Mouse (Mus musculus): ENCODE measurements around the gene 1700020N01Rik.
A peak's percentile ranks its signal among the peaks of the same experiment; 100 is the strongest.

1700020N01Rik gene

GRCm38 (mm10) chr10:21592896-21593380 lies at the start of gene 1700020N01Rik:
Gene 1700020N01Rik, plus strand, starts transcription at chr10:21593145.
- DNase-seq (ENCODE audit: low spot score in 2 of 2): no peak

GRCm38 (mm10) chr10:21543576-21544278 lies 49.2 kb upstream of the 1700020N01Rik start:
- no peak for DNase-seq (ENCODE audit: low spot score in 2 of 2)

GRCm38 (mm10) chr10:21544721-21545120 lies 48.2 kb upstream of the 1700020N01Rik start:
- no peak for DNase-seq (ENCODE audit: low spot score in 2 of 2)

GRCm38 (mm10) chr10:21545446-21545845 lies 47.5 kb upstream of the 1700020N01Rik start:
- no peak for DNase-seq (ENCODE audit: low spot score in 2 of 2)

- DNase-seq (ENCODE audit: low spot score in 2 of 2): no peak
These were observed 44.0 kb upstream of the 1700020N01Rik start for GRCm38 (mm10) chr10:21548871-21549505.

- no peak for DNase-seq (ENCODE audit: low spot score in 2 of 2)
These were observed 39.8 kb upstream of the 1700020N01Rik start for GRCm38 (mm10) chr10:21552967-21553682.

- DNase-seq (ENCODE audit: low spot score in 2 of 2): no peak
These were observed 39.3 kb upstream of the 1700020N01Rik start for GRCm38 (mm10) chr10:21553683-21554035.

- no peak for DNase-seq (ENCODE audit: low spot score in 2 of 2)
These were observed 37.9 kb upstream of the 1700020N01Rik start for GRCm38 (mm10) chr10:21554896-21555580.

GRCm38 (mm10) chr10:21559769-21560168 lies 33.2 kb upstream of the 1700020N01Rik start:
- no peak for DNase-seq (ENCODE audit: low spot score in 2 of 2)

GRCm38 (mm10) chr10:21561181-21561580 lies 31.8 kb upstream of the 1700020N01Rik start:
- peak; percentile 15 to 45 for DNase-seq (ENCODE audit: low spot score in 2 of 2)

GRCm38 (mm10) chr10:21563446-21563845 lies 29.5 kb upstream of the 1700020N01Rik start:
- DNase-seq (ENCODE audit: low spot score in 2 of 2): no peak

- no peak for DNase-seq (ENCODE audit: low spot score in 2 of 2)
These were observed 28.8 kb upstream of the 1700020N01Rik start for GRCm38 (mm10) chr10:21564189-21564588.

- DNase-seq (ENCODE audit: low spot score in 2 of 2): no peak
These were observed 26.9 kb upstream of the 1700020N01Rik start for GRCm38 (mm10) chr10:21566074-21566473.

- DNase-seq (ENCODE audit: low spot score in 2 of 2): no peak
These were observed 21.3 kb upstream of the 1700020N01Rik start for GRCm38 (mm10) chr10:21571615-21572014.

- no peak for DNase-seq (ENCODE audit: low spot score in 2 of 2)
These were observed 19.2 kb upstream of the 1700020N01Rik start for GRCm38 (mm10) chr10:21573713-21574112.

GRCm38 (mm10) chr10:21575806-21576378 lies 17.1 kb upstream of the 1700020N01Rik start:
- no peak for DNase-seq (ENCODE audit: low spot score in 2 of 2)

- DNase-seq (ENCODE audit: low spot score in 2 of 2): no peak
These were observed 15.1 kb upstream of the 1700020N01Rik start for GRCm38 (mm10) chr10:21577798-21578197.

- DNase-seq (ENCODE audit: low spot score in 2 of 2): no peak
These were observed 11.4 kb upstream of the 1700020N01Rik start for GRCm38 (mm10) chr10:21581546-21581945.

GRCm38 (mm10) chr10:21587041-21587440 lies 5.9 kb upstream of the 1700020N01Rik start:
- DNase-seq (ENCODE audit: low spot score in 2 of 2): no peak

- DNase-seq (ENCODE audit: low spot score in 2 of 2): no peak
These were observed 4.7 kb upstream of the 1700020N01Rik start for GRCm38 (mm10) chr10:21588007-21588852.

- DNase-seq (ENCODE audit: low spot score in 2 of 2): peak; percentile 51 to 72
These were observed 8.0 kb downstream of the 1700020N01Rik start for GRCm38 (mm10) chr10:21600931-21601330.
